Mouse (Mus musculus) megakaryocyte progenitor cell, adult 5-6 weeks (primary cell): Measurements from ENCODE around the gene Gbf1. TPM values are rescaled to one million over a fixed set of nuclear protein-coding genes. Genes with fewer than 3 reads are reported as not detected.

Experiments
- ATAC-seq: replicated peaks from 2 replicates; pipeline ENCODE4 v1.8.0; 2016; ENCODE audit warnings: mild to moderate bottlenecking, moderate TSS enrichment, inconsistent platforms; ENCODE audit not compliant: poor library complexity
- total RNA-seq, 2 experiments: library from RNA; stranded (forward) in 1 of 2; stranded (reverse) in 1 of 2; fragments of 157-497, 149-512 nt in 1 of 2; fragments of 200-1000 nt in 1 of 2; gene quantifications; 2 replicates each; pipeline versions ENCODE4 v1.2.3 to v1.2.4; 2015 to 2017

The Gbf1 gene
- total RNA-seq, 2 experiments from 2014 or later = 21.8 to 48.7 TPM

DNA sequence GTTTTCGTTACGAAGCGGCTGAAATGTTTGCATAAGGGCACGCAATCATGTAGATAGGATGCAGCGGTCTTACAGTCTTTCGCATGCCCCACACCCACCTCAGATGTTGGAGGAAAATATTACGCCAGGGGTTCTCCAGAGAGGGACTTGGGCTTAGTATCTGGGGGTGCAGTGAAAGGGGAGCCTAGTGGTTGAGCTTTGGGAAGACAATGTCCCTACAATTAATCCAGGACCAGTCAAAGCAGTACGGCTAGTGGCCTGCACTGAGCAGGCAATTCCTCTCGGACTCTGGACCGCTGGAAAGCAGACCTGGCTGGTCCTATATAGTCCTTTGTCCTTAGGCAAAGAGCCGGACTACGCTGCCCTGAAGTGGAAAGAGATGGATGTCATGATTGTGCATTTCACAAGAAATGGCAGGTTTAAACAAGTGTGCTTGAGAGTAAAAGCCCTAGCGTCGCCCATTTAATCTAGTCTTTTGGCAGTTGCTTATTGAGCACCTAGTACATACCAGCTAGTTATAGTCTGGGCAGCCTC is 175.3 kb downstream of the Gbf1 start:
- ATAC-seq = no peak

DNA sequence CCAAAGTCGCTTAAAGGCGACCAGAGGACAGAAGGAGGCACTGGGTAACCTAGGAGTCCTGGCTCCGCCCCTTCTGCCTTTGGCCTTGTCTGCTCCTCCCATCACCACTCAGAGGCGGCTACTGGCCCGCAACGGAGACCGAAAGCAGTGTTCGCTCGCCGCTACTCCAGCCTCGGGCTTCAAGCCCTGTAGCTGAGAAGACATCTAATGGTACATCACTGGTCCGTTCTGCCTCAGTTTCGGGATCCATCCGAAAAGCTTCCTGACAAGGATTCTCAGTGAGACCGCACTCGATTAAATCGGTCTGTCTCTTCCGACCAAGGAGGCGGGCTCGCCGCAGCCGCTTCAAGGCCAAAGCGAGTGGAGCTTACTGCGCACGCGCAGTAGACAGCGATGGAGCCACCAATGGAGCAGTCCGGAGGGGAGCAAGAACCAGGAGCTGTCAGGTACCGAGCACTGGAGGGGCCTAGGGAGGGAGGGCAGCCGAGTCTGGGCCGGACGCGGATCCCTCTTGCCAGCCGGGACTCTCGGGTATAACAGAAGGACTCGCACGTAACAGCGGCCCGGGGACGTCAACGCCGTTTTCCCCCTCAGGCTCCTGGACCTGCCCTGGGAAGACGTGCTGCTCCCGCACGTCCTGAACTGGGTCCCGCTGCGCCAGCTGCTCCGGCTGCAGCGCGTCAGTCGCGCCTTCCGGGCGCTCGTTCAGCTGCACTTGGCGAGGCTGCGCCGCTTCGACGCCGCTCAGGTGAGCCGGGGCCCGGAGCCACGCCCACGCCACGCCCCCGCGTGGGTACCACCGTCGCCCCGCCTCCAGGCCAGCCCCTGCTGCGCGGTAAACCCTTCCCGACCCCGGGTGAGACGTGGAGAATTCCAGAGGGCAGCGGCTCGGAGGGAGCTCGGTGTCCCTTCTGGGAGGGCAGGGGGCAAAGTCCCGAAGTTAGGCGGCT is 176.0 kb downstream of the Gbf1 start, which contains the start of gene Fbxl15:
TSS of gene Fbxl15 (plus strand) at position 104 of the 950 bp plus-strand sequence.
- peak; percentile 72 for ATAC-seq

DNA sequence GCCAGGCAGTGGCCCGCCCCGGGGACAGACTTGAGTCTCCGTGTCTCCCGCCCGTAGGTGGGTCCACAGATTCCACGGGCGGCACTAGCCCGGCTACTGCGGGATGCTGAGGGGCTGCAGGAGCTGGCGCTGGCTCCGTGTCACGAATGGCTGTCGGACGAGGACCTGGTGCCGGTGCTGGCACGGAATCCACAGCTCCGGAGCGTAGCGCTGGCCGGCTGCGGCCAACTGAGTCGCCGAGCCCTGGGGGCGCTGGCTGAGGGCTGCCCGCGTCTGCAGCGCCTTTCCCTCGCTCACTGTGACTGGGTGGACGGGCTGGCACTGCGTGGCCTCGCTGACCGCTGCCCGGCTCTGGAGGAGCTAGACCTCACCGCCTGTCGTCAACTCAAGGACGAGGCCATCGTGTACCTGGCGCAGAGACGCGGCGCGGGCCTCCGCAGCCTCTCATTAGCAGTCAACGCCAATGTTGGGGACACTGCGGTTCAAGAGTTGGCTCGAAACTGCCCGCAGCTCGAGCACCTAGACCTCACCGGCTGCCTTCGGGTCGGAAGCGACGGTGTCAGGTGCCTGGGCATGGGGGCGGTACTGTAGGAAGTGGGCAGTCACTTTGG is 176.8 kb downstream of the Gbf1 start:
- ATAC-seq = no peak

DNA sequence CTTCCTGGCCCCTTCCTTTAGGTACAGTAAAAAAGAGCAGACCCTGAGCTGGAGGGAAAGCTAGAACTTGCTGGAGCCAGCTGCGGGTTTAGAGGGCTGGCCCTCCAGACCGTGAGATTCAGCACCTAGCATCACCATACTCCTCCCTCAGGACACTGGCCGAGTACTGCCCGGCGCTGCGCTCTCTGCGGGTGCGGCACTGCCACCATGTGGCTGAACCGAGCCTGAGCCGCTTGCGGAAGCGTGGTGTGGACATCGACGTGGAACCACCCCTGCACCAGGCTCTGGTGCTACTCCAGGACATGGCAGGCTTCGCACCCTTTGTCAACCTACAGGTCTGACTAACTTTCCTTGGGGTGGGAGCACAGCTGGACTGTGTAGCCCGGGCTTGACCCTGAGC is 177.6 kb downstream of the Gbf1 start:
- peak; percentile 75 for ATAC-seq

DNA sequence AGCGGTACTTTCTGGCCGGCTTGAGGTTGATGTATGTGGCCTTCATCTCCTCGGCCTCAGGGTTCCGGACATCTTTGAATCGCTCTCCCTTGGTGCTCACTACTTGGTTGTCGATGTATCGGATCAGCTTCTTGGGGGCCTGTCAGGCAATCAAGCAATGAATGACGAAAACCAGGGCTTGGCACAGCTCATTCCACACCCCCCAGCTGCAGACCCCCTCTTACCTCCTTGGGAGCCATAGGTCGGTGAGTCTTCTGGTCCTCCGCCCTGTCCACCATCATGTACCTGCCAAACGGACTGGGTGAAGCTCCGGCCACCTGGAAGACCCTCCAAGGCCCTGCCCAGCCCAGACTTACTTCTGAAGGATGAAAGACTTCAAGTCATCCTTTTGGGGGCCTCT is 178.4 kb downstream of the Gbf1 start:
- no peak for ATAC-seq

DNA sequence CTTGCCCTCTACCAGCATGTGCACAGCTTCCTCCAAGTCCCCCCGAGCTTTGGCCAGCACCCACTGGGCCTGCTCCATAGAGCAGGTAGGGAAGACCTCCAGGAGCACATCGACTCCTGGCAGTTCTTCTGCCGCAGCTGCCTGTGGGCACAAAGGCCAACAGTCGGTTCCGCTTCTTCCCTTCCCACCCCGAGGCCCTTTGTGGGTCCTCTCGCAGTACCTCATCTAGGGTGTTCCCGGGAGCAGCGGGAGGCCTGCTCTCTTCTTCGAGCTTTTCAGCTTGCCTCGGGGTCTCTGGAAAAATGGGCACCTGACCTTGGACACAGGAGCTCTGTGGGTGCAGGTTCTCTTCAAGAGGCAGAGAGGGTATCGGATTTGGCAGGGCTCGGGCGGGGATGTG is 179.0 kb downstream of the Gbf1 start:
- ATAC-seq = no peak

DNA sequence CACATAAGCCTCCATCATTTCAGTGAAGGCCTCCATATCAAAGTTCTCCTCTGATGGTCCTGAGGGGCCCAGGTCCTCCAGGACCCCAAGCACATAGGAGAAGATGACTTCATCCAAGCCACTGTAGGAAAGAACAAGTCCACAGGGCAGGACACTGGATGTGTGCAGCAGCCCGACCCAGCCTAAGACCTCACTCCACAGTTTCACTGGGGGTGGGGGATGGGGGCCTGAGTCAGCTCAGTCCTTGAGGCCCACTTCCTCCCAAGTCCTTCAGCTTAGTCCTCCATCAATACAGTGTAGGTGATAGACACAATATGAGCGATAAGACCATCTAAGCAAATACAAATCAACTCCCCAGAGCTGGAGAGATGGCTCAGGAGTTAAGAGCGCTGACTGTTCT is 179.6 kb downstream of the Gbf1 start:
- ATAC-seq = no peak

DNA sequence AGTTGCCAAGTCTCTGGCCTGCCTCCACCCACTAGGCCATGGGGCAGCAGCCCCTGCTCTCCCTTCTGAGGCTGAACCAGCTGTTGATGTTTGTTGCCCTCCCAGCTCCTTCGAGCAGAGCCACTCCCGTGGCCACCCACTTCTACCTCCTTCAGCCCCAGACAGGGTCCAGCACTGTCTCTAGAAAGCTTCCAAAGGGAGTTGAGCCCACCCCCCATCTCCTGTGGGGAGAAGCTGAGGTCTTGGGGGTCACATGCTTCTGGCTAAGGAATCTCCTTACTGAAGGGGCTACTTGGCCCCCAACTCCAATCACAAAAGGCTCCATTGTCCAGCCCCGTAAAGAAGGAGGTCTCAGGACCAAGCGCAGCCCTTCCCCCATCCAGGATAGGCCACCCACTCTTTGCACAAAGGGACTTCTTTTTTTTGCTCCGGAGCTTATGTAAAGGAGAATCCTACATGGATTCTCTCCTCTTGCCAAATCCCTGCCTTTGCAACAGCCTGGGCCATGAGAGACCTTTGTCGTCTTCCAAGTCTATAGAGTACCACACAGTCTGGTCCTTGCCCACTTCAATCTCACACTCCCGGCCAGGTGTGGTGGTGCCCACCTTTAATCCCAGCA is 180.5 kb downstream of the Gbf1 start:
- ATAC-seq = no peak

DNA sequence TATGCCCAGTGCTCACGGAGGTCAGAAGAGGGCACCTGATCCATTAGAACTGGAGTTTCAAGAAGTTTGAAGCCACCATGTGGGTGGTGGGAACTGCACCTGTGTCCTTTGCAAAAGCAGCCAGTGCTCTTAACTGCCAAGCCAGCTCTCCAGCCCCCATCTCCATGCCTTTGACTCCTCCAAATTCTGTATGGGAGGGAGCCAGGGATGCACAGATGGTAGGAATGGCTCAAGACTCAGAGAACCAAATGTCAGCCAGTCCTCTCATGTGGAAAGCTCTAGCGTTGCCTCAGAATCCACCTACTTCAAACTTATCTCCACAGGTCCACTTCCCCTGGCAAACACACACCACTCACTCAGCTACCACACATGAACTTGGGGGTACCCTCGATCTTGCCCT is 181.6 kb downstream of the Gbf1 start:
- ATAC-seq = no peak

Other genes with a start within 250 kb of the Gbf1 start
- 11.3 and 11.8 TPM in 2 replicates for gene Armh3, start 154.0 kb upstream of the Gbf1 start, total RNA-seq (2015)
- 5.3 and 9.0 TPM in 2 replicates for gene Armh3, start 154.0 kb upstream of the Gbf1 start, total RNA-seq (2017)
- gene Hps6, start 149.0 kb upstream of the Gbf1 start, total RNA-seq (2015) = 0.49 and 1.1 TPM in 2 replicates
- gene Hps6, start 149.0 kb upstream of the Gbf1 start, total RNA-seq (2017) = 5.9 and 7.1 TPM in 2 replicates
- 56.6 and 59.6 TPM in 2 replicates for gene Pprc1, start 107.6 kb upstream of the Gbf1 start, total RNA-seq (2015)
- 20.7 and 26.0 TPM in 2 replicates for gene Pprc1, start 107.6 kb upstream of the Gbf1 start, total RNA-seq (2017)
- 67.8 and 83.7 TPM in 2 replicates for gene Ldb1, start 107.3 kb upstream of the Gbf1 start, total RNA-seq (2015)
- 80.5 and 109 TPM in 2 replicates for gene Ldb1, start 107.3 kb upstream of the Gbf1 start, total RNA-seq (2017)
- 88.6 and 94.0 TPM in 2 replicates for gene Nolc1, start 76.6 kb upstream of the Gbf1 start, total RNA-seq (2015)
- gene Nolc1, start 76.6 kb upstream of the Gbf1 start, total RNA-seq (2017) = 180 and 221 TPM in 2 replicates
- gene Elovl3, start 20.6 kb upstream of the Gbf1 start, total RNA-seq (2015) = not detected in 2 replicates
- gene Elovl3, start 20.6 kb upstream of the Gbf1 start, total RNA-seq (2017) = not detected in 2 replicates
- gene Pitx3, start 4.2 kb upstream of the Gbf1 start, total RNA-seq (2015) = not detected in 2 replicates
- not detected in 2 replicates for gene Pitx3, start 4.2 kb upstream of the Gbf1 start, total RNA-seq (2017)
- 4.7 and 5.5 TPM in 2 replicates for gene Nfkb2, start 151.8 kb downstream of the Gbf1 start, total RNA-seq (2015)
- gene Nfkb2, start 151.8 kb downstream of the Gbf1 start, total RNA-seq (2017) = 4.0 and 5.0 TPM in 2 replicates
- gene Psd, start 174.6 kb downstream of the Gbf1 start, total RNA-seq (2015) = 0.30 TPM in 1 of 2 replicates, not detected in the other
- 0.12 and 0.84 TPM in 2 replicates for gene Psd, start 174.6 kb downstream of the Gbf1 start, total RNA-seq (2017)
- gene Fbxl15, start 175.7 kb downstream of the Gbf1 start, total RNA-seq (2015) = 0.72 and 1.4 TPM in 2 replicates
- gene Fbxl15, start 175.7 kb downstream of the Gbf1 start, total RNA-seq (2017) = 0.71 and 2.7 TPM in 2 replicates
- gene Cuedc2, start 186.2 kb downstream of the Gbf1 start, total RNA-seq (2015) = 41.4 and 42.1 TPM in 2 replicates
- gene Cuedc2, start 186.2 kb downstream of the Gbf1 start, total RNA-seq (2017) = 148 and 184 TPM in 2 replicates
- gene Mfsd13a, start 188.6 kb downstream of the Gbf1 start, total RNA-seq (2015) = 65.8 and 66.4 TPM in 2 replicates
- gene Mfsd13a, start 188.6 kb downstream of the Gbf1 start, total RNA-seq (2017) = 15.3 and 17.4 TPM in 2 replicates
- 0.61 and 1.5 TPM in 2 replicates for gene 2310034G01Rik, start 197.8 kb downstream of the Gbf1 start, total RNA-seq (2015)
- gene 2310034G01Rik, start 197.8 kb downstream of the Gbf1 start, total RNA-seq (2017) = 0.29 and 1.8 TPM in 2 replicates
- gene Actr1a, start 243.2 kb downstream of the Gbf1 start, total RNA-seq (2015) = 46.0 and 52.2 TPM in 2 replicates
- gene Actr1a, start 243.2 kb downstream of the Gbf1 start, total RNA-seq (2017) = 76.3 and 87.6 TPM in 2 replicates
- gene Sufu, start 244.4 kb downstream of the Gbf1 start, total RNA-seq (2015) = 12.9 and 14.9 TPM in 2 replicates
- gene Sufu, start 244.4 kb downstream of the Gbf1 start, total RNA-seq (2017) = 6.6 and 7.0 TPM in 2 replicates